Mouse (Mus musculus) NIH3T3 (cell line): ENCODE measurements at regions not wholly inside any gene's neighbourhood (a gene's known extent, or its start where the extent isn't known, plus 50 kb on each side); places are given as distances from the start of the nearest gene placed in this dataset.

Experiments
- DNase-seq: peaks from one replicate; pipeline ENCODE4 v3.0.0-alpha.2; 2012; ENCODE audit warnings: low read depth

- no peak for DNase-seq
Observed at GRCm38 (mm10) chr4:119018573-119018972, 57.2 kb downstream of the Lao1 start.

- peak; percentile 34 for DNase-seq
Observed at GRCm38 (mm10) chr4:119019013-119019781, 57.8 kb downstream of the Lao1 start.

- no peak for DNase-seq
Observed at GRCm38 (mm10) chr4:119022338-119022737, 61.0 kb downstream of the Lao1 start.

- no peak for DNase-seq
Observed at GRCm38 (mm10) chr4:119026237-119026861, 65.0 kb downstream of the Lao1 start.

- DNase-seq = peak; percentile 89
Observed at GRCm38 (mm10) chr4:119028208-119028821, 66.9 kb downstream of the Lao1 start.

- DNase-seq = no peak
Observed at GRCm38 (mm10) chr4:119029091-119029490, 67.7 kb downstream of the Lao1 start.

GRCm38 (mm10) chr4:119029735-119030134 is 68.4 kb downstream of the Lao1 start:
- DNase-seq = peak; percentile 69

GRCm38 (mm10) chr4:119030865-119031264 is 69.5 kb downstream of the Lao1 start:
- no peak for DNase-seq

- DNase-seq = no peak
Observed at GRCm38 (mm10) chr4:119033006-119033405, 71.6 kb downstream of the Lao1 start.

GRCm38 (mm10) chr4:119036582-119036981 is 71.9 kb upstream of the Slc2a1 start:
- no peak for DNase-seq

- no peak for DNase-seq
Observed at GRCm38 (mm10) chr4:119040041-119040440, 68.5 kb upstream of the Slc2a1 start.

GRCm38 (mm10) chr4:119041616-119042015 is 66.9 kb upstream of the Slc2a1 start:
- DNase-seq = no peak

GRCm38 (mm10) chr4:119044005-119044677 is 64.4 kb upstream of the Slc2a1 start:
- DNase-seq = no peak

- peak; percentile 26 for DNase-seq
Observed at GRCm38 (mm10) chr4:119044836-119045235, 63.7 kb upstream of the Slc2a1 start.

GRCm38 (mm10) chr4:119050867-119051353 is 57.6 kb upstream of the Slc2a1 start:
- no peak for DNase-seq

GRCm38 (mm10) chr4:119052537-119052936 is 56.0 kb upstream of the Slc2a1 start:
- no peak for DNase-seq

- DNase-seq = no peak
Observed at GRCm38 (mm10) chr4:119053241-119053640, 55.3 kb upstream of the Slc2a1 start.

GRCm38 (mm10) chr4:119053680-119054079 is 54.8 kb upstream of the Slc2a1 start:
- no peak for DNase-seq

- DNase-seq = no peak
Observed at GRCm38 (mm10) chr4:119054129-119054528, 54.4 kb upstream of the Slc2a1 start.

- no peak for DNase-seq
Observed at GRCm38 (mm10) chr4:119057191-119057590, 51.3 kb upstream of the Slc2a1 start.

- DNase-seq = no peak
Observed at GRCm38 (mm10) chr4:119057826-119058225, 50.7 kb upstream of the Slc2a1 start.
